Mouse (Mus musculus) spleen, postnatal 10 days (tissue): ENCODE measurements at regions not wholly inside any gene's neighbourhood (a gene's known extent, or its start where the extent isn't known, plus 50 kb on each side); places are given as distances from the start of the nearest gene placed in this dataset.

Experiments
- DNase-seq, 2 experiments: peaks; one replicate each; pipeline ENCODE4 v3.0.0; 2021 to 2022; ENCODE audit warnings: low spot score in 2 of 2

- no peak for DNase-seq
These were observed 326.4 kb upstream of the Ddhd1 start for GRCm38 (mm10) chr14:45984135-45984892.

DNA sequence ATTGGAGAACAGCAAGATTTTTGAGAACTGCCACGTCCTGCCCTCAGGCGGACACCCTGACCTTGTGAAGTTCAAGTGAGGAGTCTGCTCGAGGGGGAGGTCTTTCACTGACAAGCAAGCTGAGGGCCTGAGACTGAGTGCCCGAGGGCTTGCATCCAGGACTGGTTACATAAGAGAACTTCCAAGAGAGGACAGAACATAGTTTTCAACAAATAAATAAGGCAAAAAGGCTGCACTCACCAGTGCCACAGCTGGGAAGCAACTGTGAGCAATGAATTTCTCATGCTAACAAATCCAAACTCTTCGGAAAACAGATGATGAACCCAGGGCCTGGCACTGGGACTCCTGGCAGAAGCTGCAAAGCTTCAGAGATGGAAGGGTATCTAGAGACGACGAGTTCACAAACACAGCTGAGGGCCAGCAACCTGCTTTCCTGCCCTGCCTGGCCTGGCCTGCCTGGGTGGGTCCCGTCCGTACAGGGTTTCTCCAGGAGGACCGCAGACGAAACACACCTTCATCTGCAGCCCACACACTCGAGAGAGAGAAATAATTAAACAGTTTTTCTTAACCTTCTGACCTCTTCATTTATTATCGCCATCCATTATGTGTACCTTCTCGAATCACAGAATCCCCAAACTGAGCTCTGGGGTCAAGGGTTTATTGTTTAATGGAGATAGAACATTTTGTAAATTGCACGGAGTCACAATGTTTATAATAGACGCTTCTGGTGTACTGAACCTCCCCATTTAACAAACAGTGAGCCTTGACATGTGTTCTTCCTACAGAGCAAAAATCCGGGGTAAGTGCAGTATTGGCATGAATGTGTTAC is 334.3 kb upstream of the Ddhd1 start:
- no peak for DNase-seq

DNA sequence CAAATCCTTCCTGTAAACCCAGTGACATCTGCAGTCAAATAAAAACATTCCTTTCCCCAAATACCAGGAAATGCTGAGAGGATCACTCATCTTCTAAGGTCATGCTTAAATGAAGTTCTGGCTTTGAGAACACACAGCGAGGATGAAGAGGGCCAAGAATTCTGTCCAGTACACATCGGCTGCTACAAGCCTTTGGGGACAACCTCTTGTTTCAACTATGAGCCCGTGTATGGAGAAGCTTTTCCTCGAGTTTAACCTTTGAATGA is 334.9 kb upstream of the Ddhd1 start:
- no peak for DNase-seq

GRCm38 (mm10) chr14:45993669-45994068 is 335.7 kb upstream of the Ddhd1 start:
- peak in 1 of 2 experiments; percentile 18 for DNase-seq

DNA sequence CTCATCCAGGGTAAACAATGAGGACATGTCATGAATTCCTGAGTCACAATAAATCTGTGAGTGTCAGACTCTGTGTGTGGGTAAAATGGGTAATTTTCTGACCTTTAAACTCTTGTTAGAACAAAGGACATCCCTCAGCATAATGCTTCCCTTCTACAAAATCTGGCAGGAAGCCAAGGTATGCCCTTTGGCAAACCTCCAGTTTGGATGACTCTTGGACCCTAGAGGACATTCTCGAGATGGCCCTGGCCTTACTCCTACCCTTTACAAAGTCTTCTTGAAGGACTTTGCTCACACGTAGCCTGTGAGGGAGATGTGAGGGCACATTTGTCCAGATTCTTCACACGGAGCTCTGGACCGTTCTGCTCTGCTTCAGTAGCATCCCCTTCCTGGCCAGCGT is 338.8 kb upstream of the Ddhd1 start:
- DNase-seq: no peak

DNA sequence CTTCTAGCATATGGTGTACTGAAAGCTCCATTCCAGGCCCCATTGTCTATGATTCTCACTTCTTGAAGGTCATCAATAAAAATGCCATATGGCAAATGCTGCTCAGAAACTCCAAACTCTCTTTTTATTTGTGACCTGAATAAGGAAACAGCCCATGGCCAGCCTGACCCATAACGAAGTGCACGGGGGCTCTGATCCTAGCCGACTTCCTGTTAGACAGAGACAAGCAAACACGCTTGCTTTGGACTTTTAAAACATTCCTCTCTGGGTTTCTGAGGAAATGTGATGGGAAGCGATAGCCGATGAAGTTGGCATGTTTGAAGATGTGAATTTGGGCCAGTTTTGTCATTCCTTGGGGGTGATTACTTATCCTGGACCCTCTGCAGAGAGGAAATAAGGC is 346.1 kb upstream of the Ddhd1 start:
- no peak for DNase-seq

DNA sequence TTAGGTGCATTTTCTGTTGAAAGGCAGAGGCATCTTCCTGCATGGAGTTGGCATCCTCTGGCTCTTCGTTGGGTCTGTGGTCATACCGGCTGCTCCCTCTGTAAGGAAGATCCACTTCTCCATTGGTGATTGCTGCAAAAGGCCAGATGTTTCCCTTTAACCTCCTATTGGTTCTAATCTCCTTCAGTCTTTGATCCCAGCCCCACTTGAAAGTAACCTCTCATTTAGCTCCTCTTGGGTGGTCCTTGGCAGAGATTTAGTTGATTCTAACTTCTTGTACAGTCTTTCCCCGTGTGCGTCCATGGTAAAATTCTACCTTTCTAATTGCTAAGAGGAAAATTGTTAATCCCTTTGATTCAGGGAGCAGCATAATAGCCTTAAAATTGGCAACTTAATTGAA is 347.4 kb upstream of the Ddhd1 start:
- DNase-seq: no peak

DNA sequence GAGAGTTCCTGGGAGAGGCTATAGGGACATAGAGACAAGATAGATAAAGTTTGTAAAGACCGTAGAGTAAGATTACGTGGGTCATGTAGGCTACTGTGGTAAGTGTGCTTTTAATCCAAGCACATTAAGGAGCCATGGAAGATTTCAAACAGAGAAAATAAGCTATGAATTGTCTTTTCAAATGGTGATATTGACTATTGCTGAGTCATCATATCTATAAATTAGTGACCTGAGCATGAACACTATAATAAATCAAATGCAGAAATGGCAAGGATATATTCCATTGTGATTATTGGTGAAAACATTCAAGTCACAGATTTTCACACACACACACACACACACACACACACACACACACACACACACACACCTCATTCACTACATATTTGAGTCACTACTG is 355.3 kb upstream of the Ddhd1 start:
- no peak for DNase-seq

- no peak for DNase-seq
These were observed 356.1 kb upstream of the Ddhd1 start for GRCm38 (mm10) chr14:46014090-46014489.

DNA sequence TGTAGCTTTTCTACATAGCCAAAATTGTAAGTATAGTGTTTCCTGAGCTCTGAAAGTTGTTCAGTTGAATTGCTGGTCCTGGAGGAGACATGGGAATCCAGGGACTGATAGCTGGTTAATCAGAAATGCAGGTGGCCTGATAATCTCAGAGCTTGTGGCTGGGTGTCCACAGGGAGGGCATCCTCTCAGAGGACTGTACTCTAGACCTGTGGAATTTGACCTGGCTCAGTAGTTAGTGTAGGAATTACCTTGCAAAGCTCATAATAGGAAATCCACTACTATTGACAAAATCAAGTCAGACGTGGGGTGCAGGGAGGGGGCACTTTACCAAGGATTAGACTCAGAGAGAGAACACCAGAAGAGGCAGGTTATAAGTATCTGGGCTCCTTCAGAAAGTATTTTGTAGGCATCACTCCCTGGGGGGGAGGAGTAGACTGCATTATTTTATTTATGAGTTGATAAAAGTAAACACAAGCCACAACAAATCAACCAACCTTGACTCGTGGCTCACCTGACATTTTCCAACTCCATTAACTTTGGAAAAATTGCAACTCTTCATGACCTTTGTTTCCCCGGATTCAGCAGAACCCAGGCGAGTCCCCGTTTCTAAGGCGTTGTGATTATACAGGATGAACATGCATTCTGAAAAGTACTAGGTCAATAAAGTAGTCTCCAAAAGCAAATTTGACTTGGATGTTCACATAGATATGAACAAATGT is 357.9 kb upstream of the Ddhd1 start:
- no peak for DNase-seq

DNA sequence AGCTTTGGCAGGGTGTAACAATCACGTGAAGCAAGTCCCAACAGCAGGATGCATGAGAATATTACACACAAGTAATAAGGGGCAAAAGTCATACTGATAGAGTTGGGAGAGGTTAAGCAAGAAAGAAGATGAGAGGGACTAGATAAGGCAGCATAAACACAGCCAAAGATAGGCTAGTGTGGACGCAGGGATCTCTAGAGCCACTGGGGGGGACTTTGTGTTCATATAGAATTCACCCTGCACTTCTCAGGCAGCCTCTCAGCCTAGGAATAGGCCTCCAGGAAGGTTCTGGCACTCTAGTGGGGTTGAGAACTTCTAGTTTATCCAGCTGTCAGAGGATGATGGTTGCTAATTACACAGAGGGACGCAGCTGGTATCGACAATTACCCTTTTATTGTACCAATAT is 358.8 kb upstream of the Ddhd1 start:
- no peak for DNase-seq

DNA sequence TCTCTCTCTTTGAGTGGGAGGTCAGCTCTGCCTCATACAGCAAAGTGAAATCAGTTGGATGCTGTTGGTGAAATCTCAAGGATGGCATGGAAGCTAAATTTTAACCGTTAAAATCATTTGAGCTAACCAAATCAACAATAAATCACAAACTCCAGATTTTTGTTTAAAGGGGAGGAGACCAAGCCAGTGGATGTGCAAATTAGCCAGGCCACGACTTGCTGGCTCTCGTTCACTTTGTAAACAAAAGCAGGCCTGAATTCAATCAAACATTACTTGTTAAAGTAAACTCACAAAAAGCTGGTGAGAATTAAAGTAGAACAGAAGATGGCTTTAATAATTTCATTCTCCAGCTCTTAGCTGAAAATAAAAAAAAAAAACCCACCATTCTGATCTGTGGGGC is 359.3 kb upstream of the Ddhd1 start:
- DNase-seq: no peak

DNA sequence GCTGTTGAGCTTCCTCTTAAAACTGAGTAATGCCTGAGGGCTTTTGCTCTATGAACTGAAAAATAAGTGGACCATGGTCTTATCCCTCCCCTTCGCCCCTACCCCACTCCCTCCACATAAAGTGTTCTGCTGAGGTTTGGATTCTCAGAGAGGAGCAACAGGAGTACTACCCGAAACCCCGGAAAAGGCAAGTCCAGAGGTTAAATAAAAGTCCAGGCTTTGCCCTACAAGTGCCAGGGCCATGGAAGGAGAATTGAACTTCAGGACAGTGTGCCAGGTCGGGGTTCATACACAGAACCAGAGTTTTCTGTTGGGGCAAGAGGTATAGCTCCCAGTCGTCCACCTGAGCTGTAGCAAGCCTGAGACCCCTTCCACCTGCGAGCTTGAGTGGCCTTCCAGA is 360.0 kb upstream of the Ddhd1 start:
- DNase-seq: no peak

DNA sequence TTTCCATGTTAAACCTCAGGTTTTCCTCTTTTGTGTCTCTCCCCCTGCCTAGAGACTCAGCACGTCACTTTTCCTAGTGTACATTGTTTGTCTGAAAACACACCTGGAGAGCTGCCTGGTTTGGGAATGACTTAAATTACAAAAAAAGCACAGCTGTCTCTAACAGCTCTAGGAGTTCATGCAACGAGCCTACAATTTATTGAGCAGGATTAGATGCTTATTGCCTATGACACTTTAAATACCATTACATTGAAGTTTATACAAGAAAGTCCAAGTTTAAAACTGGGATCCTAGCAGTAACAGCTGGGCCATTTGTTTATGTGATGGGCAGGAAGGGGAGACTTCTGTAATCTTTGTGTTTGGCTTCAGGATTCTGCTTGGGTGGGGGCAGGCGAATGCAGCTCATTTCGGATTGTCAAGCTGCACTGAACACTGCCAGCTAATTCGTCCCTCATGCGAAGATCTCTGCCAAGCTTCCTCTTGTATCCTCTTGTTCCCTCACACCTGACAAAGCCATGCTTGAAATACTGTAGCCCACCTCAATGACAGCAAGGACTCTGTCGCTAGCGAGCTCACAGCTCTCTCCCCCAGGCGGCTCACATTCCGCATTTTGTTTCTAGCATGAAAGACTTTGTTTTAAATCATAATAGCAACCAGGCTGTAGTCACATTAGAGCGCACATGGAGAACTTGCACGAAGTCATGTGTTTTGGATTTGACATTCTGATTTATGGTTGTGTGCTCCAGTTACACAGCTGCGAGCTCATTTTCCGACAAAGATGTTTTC is 359.8 kb upstream of the Gm15217 start:
- no peak for DNase-seq

GRCm38 (mm10) chr14:46034301-46034700 is 344.9 kb upstream of the Gm15217 start:
- no peak for DNase-seq

- DNase-seq: no peak
These were observed 318.4 kb upstream of the Gm15217 start for GRCm38 (mm10) chr14:46060622-46061381.

GRCm38 (mm10) chr14:46067102-46067801 is 312.0 kb upstream of the Gm15217 start:
- no peak for DNase-seq

DNA sequence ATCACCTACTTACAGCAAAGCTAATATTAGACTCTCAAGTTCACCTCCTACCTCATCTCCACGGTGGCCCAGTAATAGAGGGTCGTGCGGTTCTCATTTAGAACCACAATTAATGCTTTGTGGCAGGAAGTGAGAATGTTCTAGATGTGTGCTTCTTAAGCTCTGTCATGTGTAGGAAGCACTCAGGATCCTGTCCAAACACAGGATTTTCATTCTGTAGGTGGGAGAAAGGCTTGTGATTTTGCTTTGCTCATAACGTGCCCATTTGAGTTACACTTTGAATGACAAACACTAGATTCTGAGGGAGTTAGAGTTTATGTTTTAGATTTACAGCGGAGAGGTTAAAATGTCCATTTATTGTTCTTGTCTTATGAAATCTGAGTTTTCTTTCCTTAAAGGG is 308.0 kb upstream of the Gm15217 start:
- no peak for DNase-seq

DNA sequence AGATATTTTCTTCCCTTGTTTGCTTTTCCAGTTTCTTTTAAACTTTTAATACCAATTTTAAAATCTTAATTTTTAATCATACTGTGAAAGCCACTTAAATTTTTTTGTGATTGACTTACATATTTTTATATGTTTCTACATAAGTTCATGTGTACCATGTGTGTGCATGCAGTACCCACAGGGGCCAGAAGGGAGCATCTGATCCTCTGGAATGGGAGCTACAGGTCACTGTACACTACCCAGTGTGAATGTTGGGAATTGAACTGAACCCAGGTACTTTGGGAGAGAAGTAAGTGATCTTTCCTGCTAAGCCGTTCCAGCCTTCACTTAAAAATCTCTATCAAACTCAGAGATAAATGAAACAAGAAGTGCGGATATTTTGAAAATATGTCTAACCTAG is 302.5 kb upstream of the Gm15217 start:
- DNase-seq: no peak

DNA sequence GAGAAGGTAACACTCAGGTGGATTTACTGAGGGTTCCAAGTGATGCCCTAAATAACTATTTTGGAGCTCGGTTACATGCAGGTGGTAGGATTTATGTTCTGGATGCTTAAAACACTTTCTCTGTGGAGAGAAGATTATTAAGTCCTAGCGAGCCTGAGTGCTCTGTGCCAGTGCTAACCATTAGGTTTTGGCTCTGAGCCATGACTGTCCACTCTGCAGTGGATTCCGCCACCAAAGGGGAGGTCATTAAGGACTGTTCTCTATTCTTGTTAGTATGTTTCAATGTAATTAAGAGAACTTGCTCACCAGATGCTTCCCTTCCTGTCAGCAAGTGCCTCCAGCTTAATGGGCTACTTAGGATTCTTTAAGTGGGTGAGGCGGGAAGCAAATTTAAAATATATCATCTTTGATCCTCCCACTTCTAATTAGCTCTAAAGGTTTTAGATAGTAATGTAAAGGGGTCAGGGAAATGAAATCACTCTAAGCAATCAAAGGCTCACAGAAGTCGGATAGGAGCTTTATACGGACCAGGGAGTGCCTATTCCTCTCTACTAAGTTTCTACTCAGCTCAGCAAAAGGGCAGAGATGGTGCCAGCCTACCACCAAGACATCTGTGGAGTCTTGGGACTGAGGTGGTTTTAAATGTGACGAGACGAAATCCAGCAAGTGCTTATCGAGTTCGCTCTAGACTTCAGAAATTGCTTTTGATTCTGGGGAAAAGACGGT is 301.6 kb upstream of the Gm15217 start:
- DNase-seq: no peak
